Mouse (Mus musculus) G1E-ER4 (cell line): ENCODE measurements around the gene Yaf2. TPM values are rescaled to one million over a fixed set of nuclear protein-coding genes. Genes with fewer than 3 reads are reported as not detected.

ENCODE experiments used
- GATA1 ChIP-seq: IDR thresholded peaks from one replicate; pipeline ENCODE4 v1.8.0; 2012; ENCODE audit warnings: low read length, inconsistent platforms
- polyA plus RNA-seq: library from polyadenylated mRNA; stranded (reverse); fragments of >175 nt; gene quantifications from 2 replicates; pipeline ENCODE4 v1.2.3, GENCODE M21; 2012

Gene Yaf2
- polyA plus RNA-seq, 1 experiment: 40.0 TPM

- TF ChIP-seq GATA1: no peak
Observed at GRCm38 (mm10) chr15:93318781-93319180, 18.0 kb downstream of the Yaf2 start.

GRCm38 (mm10) chr15:93298197-93298596 is 38.5 kb downstream of the Yaf2 start:
- no peak for TF ChIP-seq GATA1

GRCm38 (mm10) chr15:93294483-93294882 is 42.3 kb downstream of the Yaf2 start:
- no peak for TF ChIP-seq GATA1

- TF ChIP-seq GATA1: no peak
Observed at GRCm38 (mm10) chr15:93288321-93288720, 48.4 kb downstream of the Yaf2 start.

- TF ChIP-seq GATA1: no peak
Observed at GRCm38 (mm10) chr15:93287628-93288027, 49.1 kb downstream of the Yaf2 start.

- no peak for TF ChIP-seq GATA1
Observed at GRCm38 (mm10) chr15:93285244-93285643, 51.5 kb downstream of the Yaf2 start.

GRCm38 (mm10) chr15:93284326-93284725 is 52.4 kb downstream of the Yaf2 start:
- TF ChIP-seq GATA1: no peak

GRCm38 (mm10) chr15:93283349-93283748 is 53.4 kb downstream of the Yaf2 start:
- no peak for TF ChIP-seq GATA1

- TF ChIP-seq GATA1: no peak
Observed at GRCm38 (mm10) chr15:93276276-93276675, 60.5 kb downstream of the Yaf2 start.

- no peak for TF ChIP-seq GATA1
Observed at GRCm38 (mm10) chr15:93275623-93276022, 61.1 kb downstream of the Yaf2 start.

GRCm38 (mm10) chr15:93274679-93275583 is 61.8 kb downstream of the Yaf2 start, which contains the start of gene Gxylt1:
Gene Gxylt1, minus strand, starts transcription at chr15:93275179.
- TF ChIP-seq GATA1: no peak

- no peak for TF ChIP-seq GATA1
Observed at GRCm38 (mm10) chr15:93273788-93274678, 62.7 kb downstream of the Yaf2 start.

- no peak for TF ChIP-seq GATA1
Observed at GRCm38 (mm10) chr15:93272948-93273347, 63.8 kb downstream of the Yaf2 start.

GRCm38 (mm10) chr15:93270289-93270855 is 66.4 kb downstream of the Yaf2 start:
- TF ChIP-seq GATA1: no peak

- TF ChIP-seq GATA1: no peak
Observed at GRCm38 (mm10) chr15:93269572-93269971, 67.2 kb downstream of the Yaf2 start.

- TF ChIP-seq GATA1: no peak
Observed at GRCm38 (mm10) chr15:93268001-93268400, 68.7 kb downstream of the Yaf2 start.
